Mouse (Mus musculus) cerebellum, postnatal 14 days (tissue): ENCODE data around the gene Usp17la.
"Not testable (repeated sequence)": the region's sequence is repeated elsewhere in the genome, so short reads cannot be mapped to it uniquely, and the experiment has no call there.

Source experiments
- DNase-seq, 2 experiments: peaks; one replicate each; pipeline ENCODE4 v3.0.0; 2021; ENCODE audit warnings: mixed read lengths in 2 of 2

The Usp17la gene

DNA sequence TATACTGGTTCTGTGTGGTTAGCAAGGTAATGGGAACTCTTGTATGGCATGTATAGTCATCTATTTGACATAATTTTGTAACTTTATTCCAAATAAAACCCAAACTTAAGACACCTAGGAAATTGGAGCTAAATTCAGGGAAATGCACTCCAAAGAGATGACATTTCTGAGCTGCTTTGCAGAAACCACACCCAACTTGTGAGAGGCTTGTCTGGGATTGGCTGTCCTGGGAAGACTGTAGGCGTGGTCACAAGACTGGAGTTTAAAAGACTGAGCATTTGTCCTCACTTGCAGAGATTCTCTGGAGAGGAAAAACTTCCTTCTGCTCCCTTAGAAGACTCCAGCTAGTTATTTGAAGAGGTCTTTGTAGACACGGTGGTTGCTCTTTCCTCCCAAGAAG lies at the start of gene Usp17la:
TSS of gene Usp17la (plus strand) at position 301 of the 400 bp plus-strand sequence.
- DNase-seq, result not testable (repeated sequence)

DNA sequence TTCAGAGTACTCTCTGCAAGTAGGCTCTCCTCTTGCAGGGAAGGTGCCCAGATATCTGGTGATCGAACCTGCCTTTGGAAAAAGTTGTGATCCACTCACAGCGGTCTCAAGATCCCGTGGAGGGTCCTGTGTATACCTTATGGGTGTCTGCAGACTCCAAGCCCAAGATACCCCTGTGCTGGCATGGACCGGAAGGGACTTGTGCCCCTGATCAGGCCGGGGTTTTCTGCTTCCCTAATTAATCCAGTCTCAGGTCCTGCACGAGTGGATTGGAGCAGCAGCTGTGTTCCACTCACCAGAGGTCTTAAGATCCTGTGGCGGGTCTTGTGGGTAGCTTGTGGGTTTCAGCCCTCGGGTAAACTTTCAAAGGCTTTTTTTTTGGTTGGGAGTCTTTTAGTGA lies 46.5 kb upstream of the Usp17la start:
- not testable (repeated sequence) for DNase-seq

GRCm38 (mm10) chr7:104842503-104842902 lies 14.3 kb upstream of the Usp17la start, which contains the start of gene Usp17lb:
Usp17lb (minus strand) TSS chr7:104842603.
- no peak for DNase-seq

GRCm38 (mm10) chr7:104843731-104844287 lies 13.0 kb upstream of the Usp17la start:
- DNase-seq, result no peak

DNA sequence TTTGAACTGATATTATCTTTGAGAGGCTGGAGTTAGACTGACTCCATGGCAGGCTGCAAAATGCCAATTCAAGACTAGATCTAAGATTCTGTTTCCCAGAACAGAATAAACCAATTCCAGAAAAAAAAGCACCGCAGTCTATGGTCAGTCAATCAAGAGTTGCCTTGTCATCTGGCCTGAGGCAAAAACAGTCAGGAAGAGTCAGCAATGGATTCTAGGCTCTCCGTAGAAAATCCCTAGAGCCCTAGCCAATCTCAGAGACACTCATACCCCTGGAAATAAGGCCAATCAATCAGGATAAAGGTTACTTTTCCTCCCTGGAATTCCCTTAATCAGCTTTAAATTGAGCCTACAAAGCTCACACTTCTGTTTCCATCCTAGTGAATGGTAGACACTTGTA lies 5.3 kb upstream of the Usp17la start:
- DNase-seq, result not testable (repeated sequence)

GRCm38 (mm10) chr7:104855248-104855750 lies 1.5 kb upstream of the Usp17la start:
- no peak for DNase-seq

DNA sequence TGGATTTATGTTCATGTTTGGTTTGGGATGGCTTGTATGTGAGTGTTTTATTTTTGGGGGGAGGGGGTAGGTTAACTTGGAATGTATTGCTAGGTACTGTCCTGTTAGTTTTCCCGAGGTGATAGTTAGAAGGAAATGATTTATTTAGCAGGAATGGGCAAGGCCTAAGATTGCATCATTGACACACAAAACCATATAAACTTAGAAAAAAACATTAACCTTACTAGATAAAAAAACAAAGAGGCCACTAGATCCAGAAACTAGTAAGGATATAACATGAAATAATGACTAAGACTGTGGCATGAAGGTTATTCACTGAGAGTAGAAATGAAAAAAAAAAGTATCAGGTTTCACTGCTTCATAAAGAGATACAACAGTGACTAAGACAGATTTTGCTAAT lies 874 bp downstream of the Usp17la start:
- no peak for DNase-seq

DNA sequence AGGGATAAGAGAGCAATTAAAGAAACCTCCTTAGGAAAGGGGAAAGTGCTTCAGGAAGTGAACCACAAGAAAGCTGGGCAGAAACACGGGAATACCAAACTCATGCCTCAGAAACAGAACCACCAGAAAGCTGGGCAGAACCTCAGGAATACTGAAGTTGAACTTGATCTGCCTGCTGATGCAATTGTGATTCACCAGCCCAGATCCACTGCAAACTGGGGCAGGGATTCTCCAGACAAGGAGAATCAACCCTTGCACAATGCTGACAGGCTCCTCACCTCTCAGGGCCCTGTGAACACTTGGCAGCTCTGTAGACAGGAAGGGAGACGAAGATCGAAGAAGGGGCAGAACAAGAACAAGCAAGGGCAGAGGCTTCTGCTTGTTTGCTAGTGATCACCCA lies 4.6 kb downstream of the Usp17la start:
- no peak for DNase-seq

DNA sequence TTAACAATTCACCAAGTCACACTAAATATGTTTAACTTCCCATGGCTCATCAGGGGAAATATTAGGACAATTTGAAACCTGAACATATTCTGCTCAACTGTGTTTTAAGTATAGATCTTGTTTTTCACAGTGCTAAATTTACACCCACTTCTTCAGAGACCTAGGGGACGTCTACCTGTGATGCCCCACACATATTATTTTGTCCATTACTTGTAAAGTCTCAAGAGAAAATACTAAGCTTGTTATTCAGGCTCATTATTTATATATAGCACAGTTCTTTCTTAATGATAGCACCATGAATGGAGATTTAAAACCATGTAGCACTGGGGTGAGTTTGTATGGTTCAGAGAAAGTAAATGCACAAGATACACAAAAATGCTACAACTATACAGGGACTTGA lies 20.9 kb downstream of the Usp17la start, which contains the start of gene Olfr665:
TSS of gene Olfr665 (plus strand) at position 301 of the 400 bp plus-strand sequence.
- no peak for DNase-seq

GRCm38 (mm10) chr7:104895852-104896251 lies 39.0 kb downstream of the Usp17la start, which contains the start of gene Olfr666:
Olfr666 (minus strand) TSS chr7:104895952.
- no peak for DNase-seq
